Mouse (Mus musculus): ENCODE results near the gene Rptor.

The Rptor gene

DNA sequence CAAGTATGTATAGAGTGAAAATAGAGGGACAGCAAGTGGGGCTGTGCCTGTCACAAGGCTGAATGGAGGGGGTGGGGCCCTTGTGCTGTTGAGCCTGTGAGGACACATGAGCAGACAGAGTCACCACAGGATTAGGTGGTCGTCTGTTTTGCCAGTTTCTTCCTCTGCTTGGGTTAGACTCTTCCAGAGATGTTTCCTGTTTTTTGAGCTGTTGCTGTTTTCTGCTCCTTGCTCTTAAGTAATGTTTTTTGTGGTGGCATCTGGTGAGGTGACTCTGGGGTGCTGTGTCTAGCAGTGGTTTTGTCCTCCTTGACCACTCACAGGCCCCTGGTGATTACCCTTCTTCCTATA is 90.2 kb downstream of the Rptor start:
- DNase-seq, result no peak

DNA sequence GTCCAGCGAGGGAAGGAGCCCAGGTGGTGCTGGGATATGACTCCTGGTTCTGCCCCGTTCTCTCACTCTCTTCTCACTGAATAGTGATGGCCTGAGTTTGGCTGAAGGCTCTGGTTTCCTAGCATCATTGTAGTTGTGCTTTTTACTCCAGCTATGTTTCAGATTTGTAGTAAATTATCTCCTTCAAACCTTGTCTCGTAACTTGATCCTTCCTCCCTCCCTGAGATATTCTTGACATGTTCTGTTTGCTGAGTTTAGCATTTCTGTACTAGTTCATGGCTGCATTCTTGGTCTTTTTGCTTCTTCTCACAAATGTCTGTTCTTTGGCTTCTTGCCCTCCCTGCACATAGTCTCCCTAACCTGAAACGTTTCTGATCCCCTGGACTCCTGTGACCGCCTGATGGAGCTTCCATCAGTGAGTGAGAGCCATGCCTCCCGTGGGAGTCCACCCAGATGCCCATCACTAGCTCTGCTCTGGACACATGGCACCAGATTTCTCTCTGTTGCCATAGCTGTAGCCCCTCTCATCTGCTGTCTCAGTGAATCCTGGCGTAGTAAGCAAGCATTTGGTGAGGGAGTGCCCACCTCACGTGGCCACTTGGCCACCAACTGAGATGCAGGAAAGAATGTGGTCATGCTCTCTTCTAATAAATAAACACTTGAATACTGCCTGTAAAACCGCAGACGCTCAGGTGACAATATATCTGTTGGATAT is 91.6 kb downstream of the Rptor start:
- DNase-seq, result no peak

DNA sequence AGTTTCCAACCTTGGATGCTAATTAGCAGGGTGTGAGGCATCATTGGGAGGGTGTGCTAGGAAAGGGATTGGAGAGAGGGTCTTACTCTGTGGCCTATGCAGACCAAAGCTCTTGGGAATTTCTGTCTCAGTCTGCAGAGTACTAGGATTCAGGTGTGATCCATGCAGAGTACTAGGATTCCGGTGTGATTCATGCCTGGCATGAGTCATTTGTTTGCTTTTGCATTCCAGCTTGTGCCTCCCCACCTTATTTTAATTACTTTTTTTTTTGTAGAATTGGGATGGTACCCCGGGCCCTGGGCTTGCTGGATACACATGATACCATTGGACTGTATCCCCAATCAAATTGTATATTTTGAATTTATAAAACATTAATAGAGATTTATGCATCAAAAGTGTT is 93.7 kb downstream of the Rptor start:
- no peak for DNase-seq

DNA sequence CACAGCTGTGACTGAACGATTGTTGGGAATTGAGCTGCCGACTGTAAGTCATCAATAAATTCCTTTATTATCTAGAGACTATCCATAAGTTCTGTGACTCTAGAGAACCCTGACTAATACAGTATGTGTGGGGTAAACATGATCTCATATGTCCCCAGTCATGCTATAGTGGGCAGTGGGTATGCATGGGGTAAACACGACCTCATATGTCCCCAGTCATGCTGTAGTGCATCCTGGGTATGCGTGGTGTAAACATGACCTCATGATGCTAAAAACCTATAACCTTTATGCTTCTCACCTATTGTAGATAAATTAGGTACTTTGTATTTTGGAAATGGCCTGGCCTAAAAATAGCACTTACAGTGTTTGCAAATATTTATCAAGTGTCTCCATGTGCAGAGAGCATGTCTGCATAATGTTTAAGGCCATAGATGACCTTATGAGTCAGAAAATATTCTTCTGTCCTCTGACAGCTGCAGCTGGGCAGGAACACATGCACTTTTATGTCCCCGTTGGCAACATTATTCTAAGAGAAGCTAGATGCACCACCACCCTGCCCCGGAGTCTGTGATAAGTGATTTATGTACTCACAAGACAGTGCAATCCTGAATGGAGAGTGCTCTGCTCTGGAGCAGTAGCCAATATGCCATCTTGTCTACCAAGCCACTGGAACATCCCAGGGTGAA is 102.8 kb downstream of the Rptor start:
- no peak for DNase-seq

DNA sequence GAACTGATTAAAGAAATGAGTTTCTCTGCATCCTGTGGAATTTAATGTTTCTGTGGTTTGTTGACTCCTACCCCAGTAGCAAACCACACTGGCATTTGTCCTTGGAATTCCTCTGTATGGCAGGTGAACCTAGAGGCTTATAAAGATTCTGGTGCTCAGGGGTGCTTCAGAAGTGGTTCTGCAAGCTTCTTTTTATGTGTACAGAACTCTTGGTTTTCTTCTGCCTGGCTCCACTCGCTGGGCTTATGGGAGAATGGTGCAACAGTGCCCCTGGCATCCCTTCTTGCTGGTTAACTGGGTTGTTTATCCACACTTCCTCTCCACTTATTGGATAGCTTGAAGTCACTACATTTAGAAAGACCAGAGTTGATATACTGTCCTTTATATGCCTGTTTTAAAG is 104.6 kb downstream of the Rptor start:
- DNase-seq, result no peak

DNA sequence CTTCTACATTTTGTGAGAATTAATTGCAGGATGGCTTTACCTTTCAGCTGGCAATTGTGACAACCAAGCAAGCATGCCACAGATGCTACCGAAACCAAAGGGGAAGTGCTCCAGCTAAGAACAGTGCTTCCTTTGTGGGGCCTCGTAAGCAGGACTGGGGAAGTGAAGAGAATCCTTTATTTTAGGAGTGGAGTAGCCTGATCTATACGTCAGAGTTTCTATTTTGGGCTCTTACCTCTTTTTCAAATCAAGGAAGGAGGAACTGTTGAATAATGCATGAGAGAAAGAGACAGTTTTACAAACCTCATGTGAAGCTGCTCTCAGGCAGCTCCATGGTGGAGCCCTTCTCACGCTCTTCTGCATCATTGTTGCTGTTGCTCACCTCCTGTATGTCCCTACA is 106.5 kb downstream of the Rptor start:
- DNase-seq, result peak in 1 of 2 experiments; percentile 7

DNA sequence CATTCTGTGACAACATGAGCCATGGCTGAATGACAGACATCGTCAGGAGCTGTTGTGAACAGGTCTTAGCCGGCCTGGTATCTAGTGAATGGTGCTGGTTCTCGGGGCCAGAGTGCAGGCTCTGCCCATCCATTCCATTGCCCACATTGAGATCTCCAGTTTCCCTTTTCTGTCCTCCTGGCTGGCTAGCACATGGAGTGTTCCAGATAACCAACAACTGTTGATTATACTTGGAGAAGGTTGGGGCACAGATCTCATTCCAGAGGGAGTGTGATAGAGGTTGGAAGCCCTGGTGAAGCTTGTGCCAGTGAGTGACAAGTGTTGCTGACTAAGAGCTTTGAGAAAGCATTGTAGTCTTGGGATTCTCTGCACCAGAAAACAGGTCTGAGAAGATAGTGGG is 107.6 kb downstream of the Rptor start:
- no peak for DNase-seq

DNA sequence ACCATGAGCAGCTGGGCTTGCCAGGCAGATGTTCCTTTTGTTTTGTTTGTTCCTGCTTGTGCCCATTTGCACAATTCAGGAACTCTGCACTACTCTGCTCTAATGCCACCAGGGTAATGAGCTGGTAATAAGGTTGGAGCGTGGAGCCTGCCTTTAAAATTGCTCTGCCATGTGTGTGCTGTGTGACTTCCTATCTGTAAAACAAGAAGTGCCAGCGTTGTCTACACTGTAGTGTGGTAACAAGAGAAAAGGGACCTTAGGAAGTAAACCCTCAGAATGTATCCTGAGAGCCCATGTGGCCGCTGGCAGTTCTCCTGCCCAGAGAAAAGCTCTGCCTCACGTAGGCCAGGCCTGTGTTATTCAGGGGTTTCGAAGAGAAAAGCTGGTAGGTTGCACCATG is 108.1 kb downstream of the Rptor start:
- no peak for DNase-seq

DNA sequence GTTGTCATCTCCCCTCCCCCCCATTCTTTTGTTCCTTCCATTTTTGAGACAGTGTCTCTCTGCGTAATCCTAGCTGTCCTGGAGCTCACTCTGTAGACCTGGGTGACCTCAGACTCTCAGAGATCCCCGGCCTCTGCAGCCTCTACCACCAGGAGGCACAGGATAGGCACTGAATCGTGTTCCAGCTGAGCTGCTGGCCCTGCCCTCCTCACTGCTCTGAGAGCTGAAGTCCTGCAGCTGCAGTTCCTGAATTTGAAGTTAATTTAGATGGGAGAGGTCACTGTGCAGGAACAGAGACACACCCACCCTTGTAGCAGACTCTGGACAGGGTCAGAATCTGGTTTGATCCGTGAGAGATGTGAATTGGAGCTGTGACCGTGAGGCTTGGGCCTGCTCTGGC is 112.7 kb downstream of the Rptor start:
- DNase-seq, result no peak

DNA sequence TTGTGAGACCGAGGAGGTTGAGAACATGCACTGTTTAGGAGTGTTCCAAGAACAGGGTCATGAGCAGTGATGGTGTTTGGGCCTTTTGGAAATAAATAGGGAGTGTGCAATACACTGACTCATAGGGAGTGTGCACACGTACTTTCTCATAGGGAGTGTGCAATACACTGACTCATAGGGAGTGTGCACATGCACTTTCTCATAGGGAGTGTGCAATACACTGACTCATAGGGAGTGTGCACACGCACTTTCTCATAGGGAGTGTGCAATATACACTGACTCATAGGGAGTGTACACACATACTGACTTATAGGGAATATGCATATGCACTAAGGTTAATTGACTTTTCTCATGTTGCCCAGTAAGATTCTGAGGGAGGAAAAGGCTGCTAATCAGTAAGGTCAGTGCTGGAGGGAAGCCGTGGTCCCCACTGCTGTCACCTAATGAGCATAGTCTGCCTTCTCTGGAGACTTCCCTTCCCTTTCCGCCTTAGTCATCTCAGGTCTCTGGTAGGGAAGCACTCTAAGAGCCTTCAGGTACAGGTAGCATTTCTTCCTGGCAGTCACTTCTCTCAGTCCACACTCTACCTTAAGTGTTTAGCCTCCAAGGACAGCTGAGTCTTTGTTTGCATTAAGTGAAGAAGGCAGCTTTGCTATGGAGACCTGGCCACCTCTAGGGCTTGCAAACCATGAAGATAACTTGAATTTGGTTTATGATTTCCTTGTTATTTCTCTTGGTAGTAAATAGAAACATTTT is 113.3 kb downstream of the Rptor start:
- no peak for DNase-seq

DNA sequence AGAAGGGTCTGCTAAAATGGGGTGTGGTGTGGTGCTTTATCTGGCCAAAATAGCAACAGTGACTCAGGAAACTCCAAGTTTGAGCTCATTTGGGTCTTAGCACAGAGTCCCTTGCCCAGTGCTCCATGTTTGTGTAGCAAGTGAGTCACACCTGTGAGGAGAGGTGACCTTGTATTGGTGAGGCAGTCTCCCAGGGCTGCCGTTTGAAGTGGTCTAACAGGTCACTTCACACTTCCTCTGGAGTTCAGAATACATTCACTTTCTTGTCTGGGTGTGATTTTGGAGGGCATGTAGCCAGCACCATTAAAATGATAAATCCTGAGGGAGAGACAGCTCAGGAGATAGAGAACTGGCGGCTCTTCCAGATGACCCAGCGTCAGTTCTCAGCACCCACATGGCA is 115.4 kb downstream of the Rptor start:
- no peak for DNase-seq

DNA sequence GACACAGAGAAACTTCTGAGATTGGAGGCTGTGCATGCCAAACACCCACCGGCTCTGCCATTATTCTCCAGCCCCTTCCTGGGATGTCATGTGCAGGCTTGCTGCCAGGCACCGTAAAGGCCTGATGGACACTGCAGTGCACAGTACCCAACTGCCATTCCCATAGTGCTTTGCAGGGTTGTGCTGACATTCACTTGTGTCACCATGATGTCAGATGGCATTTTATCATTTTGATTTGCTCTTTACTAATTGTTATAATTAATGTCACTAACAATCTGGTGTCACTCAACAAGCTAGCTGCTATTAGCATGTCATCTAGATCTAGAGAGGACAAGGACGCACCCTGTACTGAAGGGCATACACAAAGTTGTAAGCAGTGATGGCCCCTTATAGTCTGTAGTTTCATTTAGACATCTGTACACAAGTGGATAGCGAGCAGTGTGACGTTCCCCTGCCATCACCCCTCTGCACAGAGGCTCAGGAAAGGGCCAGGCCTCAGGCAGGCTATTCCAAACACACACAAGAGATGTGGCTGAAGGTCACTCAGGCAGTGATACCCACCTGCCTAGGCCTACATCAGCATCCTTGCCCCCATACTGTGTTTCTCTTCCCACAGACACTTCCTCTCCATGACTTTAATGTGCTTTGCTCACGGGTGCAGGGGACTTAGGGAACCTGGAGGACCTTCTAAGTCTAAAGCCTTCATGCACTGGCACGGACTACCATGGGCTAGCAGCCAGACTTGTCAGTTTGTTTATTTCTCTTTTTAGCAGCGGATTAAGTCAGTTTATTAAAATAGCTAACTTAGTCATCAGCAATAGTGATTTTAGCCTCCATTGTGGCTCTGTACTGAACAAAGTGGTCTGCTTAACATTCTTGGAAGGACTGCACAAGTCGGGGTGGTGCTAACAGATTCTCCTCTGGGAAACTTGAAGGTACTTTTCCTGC is 117.7 kb downstream of the Rptor start:
- DNase-seq, result no peak

DNA sequence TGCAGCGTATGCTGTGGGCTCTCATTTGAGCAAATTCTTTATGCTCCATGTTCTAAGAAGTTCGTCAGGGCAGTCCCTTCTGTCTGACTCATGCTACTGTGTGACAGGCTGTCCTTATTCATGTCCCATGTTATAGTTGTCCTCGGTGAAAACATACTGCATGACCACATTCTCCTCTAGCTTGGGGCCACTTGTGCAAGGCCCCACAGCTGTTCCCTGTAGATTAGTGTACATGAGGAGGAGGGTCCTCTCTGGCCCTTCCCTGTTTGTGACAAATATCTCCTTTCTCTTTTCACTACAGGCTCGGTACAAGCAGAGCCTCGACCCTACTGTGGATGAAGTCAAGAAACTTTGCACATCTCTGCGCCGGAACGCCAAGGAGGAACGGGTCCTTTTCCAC is 122.0 kb downstream of the Rptor start:
- no peak for DNase-seq

DNA sequence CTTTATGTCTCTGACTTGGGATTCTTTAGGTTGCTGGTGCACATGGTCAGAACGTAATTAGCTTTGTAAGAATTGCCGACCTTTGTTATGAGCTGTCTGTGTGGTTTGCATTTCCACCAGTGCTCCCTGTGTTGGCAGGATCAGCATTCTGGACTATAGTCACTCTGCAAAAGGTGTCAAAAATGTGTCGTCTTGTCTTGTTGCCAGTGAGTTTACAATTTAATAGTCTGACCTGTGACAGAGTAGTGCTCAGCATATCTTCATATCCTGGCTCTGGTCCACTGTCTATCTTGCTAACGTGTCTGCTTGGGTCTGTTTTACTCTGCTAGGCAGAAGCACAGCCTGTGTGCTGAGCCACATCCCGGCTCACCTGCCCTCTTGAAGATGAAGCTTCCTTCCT is 128.7 kb downstream of the Rptor start:
- DNase-seq, result no peak

DNA sequence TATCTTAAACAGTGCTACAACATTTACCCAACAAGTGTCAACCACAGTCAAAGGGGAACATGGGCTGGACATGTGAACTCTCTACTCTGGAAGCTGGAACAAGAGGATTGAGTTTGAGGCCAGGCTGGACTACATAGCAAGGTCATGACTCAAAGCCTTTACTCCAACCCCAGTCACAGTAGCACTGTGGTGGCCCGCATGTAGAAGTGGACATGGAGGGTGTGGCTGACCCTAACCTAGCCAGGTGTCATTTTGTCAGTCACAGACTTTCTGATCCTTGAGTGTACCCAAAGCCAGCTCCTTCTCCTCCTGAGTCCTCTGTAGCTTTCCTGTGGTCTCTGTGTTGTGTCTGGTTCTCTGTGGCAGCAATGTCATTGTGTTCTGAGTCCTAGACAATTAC is 129.7 kb downstream of the Rptor start:
- DNase-seq, result no peak

DNA sequence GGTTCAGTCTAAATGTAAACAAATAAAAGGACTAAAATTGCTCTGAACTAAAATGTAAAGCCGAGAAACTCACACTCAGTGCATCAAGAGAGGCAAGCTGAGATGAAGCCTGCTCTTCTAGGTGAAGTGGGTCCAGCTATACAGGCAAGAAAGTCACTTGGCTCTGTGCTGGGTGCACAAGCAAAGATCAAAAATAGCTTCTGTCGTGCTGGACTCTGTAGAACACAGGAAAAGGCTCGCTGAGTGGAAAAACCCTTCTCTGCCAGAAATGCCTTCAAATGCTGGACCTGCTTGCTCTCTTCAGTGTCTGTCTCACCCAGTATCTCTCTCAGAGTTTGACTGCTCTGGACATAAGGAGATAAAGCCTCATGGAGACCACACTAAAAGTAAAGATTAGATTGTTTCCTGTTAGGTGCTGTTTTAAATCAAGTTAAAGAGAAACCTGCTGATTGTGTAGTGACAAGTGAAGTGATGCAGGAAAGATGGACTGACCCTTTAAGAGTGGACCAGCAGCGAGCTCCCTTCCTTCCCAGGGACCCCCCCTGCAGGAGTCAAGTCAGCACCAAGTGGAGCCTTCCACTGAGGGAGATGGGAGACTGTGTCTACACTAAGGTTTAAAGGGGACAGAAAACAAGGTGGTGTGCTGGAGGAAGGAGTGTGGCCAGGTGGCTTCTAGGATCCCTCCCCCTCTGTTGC is 130.4 kb downstream of the Rptor start:
- no peak for DNase-seq

DNA sequence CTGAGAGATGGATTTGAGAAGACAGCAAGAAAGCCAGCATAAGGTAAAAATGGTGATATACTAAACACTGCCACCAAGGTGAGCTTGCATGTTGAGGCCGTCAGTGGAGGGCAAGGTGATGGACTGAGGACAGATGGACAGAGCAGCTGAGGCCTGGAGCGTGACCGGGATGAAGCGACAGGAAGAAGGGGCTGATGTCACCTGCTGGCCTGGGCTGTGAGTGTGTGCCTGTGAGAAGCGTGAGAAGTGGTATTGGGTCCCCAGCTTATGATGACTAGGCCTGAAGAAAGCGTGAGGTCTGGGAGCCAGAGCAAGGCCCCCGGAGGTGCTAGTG is 130.9 kb downstream of the Rptor start:
- no peak for DNase-seq

DNA sequence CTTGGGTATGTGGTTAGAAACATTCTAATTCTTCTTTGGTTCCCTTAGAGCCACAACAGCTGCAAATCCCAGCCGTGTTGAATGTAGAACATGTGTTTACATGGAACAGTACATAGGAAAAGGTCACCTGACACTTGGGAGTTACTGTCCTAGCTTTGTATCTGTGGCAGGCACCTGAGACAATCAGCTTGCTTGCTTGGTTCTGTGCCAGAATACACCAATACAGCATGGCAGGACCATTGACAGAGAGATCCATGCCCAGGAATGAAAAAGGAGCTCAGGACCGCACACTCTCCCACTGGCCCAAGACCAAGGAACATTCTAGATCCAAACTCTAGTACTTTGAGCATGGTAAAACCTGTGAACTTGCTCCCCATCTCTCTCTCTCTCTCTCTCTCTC is 132.4 kb downstream of the Rptor start:
- no peak for DNase-seq

DNA sequence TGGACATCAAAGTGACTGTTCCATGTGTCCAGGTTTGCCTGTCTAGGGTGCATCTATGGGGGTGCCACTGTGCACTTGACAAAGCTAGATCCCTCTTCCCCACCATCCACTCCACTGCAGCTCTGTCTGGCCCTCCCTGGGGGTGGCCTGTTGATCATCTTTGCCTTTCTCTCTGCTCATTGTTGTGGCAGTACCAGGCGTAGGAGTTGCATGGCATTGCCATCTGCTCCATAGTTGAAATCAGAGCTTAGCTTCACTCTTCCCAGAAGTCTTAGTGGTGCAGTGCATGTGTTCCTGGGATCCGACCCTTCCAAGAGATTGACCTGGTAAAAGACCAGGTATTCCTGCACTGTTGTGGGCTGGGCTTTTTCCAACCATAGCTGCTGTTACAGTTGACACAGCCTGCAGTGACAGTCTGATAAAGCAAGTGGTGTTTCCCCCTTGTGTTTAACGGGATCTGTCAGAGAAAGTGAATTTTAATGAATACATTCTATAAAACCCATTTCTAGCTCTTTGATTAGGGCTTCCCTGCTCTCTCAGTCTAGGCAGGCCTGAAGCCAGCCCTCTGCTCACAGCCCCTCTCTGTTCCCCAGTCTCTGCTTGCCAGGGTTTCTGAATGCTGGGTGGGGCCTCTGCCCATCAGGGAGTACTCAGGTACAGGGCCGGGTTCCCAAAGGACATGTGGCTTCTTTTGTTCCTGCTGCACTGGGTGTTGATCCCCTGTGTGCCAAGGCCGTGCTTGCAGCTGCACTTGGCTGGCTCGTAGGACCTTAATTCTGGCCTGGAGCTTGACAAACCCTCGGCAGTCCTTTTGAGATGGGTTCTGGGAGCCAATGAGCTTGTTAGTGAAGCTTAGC is 136.5 kb downstream of the Rptor start:
- no peak for DNase-seq

DNA sequence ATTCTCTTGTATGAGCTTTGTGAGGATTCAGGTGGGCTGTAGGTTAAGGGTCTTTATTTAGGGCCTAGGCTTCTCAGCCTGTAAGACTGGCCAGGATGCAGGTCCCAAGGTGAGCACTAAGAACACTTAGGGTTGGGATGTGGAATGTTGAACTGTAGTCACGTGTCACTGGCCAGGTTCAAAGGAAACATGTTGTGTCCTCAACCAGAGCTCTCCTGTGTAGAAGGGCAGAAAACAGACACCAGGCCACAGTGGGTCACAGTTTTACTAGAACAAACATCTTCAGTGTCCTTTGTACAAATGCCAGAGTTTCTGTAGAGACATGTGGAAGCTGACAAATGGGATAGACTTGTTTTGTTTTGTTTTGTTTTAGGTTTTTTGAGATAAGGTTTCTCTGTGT is 138.7 kb downstream of the Rptor start:
- DNase-seq, result no peak

DNA sequence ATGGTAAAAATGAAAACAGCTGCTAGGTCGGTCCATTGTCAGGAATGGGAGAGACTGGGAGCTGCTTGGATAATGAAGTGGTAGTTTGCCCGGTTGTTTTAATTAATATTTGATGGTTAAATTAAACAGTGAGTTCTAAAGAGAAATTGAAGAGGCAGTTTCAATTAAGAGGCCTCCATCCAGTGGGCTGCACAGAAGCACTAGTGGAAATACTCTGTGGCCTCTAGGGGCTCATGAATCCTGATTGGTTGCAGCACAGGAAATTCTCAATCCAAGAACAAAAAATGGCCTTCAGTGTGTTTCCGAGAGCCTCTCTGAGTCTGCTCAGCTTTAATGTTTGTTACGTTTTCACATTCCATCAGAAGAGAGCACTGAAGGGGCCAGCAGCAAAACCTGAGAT is 141.7 kb downstream of the Rptor start:
- no peak for DNase-seq

DNA sequence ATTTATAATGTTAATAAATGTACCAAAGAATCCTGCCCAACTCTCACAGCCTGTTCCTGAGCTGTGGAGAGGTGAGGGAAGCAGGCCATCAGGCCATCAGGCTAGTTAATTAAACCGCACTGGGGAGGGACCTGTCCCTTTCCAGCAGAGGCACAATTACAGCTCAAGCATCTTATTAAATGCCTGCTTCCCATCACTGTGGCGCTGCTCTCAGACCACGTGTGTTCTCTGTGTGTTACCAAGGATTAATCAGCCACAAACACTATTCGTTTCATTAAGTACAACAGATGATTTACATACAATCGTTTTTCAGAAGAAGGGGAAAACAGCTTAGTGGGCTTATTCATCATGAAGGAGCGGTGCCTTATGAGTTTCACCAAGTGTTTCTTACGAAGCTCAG is 142.6 kb downstream of the Rptor start:
- DNase-seq, result no peak
